Mouse (Mus musculus) layer of hippocampus, postnatal 36 days (tissue): ENCODE results near the gene Glmp. TPM values are rescaled to one million over a fixed set of nuclear protein-coding genes. Genes with fewer than 3 reads are reported as not detected.
"Not testable (repeated sequence)": the region's sequence is repeated elsewhere in the genome, so short reads cannot be mapped to it uniquely, and the experiment has no call there.

Experiments used
- DNase-seq, 2 experiments: peaks; one replicate each; pipeline ENCODE4 v3.0.0; 2022
- total RNA-seq, 2 experiments: library from RNA; stranded (reverse); gene quantifications; 2 replicates each; pipeline ENCODE4 v1.2.3; 2021

Glmp gene
- 10 to 100 TPM; 78.4 to 84.8 TPM for total RNA-seq

- peak; percentile 46 to 58 for DNase-seq
Measured at GRCm38 (mm10) chr3:88324951-88325405, at the start of gene Glmp. Gene Glmp, plus strand, starts transcription at chr3:88325023.

GRCm38 (mm10) chr3:88276121-88276520, 48.7 kb upstream of the Glmp start:
- DNase-seq = no peak

- peak; percentile 16 for DNase-seq
Measured at GRCm38 (mm10) chr3:88276529-88277143, 48.2 kb upstream of the Glmp start.

DNA sequence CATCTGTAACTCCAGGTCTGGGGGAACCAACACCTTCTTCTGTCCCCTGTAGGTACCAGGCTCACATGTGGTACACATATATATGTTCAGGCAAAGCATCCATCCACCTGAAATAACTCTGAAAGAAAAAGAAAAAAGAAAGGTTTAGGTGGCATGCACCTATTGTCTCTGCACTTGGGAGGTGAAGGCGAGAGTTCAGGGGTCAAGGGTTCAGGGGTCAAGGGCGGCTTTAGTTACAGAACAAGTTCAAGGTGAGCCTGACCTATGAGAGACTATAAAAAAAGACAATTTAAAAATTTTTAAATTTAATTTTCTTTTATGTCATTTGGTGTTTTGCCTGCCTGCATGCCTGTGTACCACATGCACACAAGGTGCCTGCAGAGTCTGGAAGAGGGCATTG, 44.8 kb upstream of the Glmp start:
- no peak for DNase-seq

DNA sequence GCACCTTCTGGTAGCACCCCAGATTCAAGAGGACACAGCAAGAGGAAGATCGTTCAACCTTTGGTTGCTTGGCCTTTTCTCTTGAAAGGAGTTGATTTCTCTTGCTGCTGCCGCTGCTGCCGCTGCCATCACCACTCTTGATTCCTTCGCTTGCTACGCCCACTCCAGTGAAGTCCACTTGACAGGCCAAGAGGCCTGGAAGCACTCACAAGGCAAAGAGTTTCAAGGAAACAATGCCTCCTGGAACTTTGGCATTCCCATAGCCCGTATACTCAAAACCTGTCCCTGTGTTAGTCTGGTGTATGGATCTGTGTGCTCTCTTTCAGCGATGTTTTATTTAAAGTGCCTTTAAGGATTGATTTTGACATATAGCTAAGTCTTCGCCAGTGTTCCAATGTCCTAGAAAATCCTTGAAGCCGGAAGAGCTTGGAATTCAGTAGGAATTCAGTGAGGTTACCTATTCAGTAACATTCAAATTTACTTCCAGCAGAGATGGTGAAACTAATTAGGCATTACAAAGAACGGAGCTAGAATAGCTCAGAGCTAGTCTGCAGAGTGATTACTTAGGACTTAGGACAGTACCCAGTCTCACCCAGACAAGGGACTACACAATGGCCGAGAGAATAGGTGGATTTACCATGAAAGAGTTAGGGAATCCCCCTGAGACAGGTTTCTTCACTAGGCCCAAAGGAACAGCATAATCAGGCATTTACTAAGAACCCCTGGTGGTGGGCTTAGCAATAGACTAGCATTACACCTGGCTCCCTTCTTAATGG, 43.5 kb upstream of the Glmp start:
- DNase-seq = not testable (repeated sequence)

DNA sequence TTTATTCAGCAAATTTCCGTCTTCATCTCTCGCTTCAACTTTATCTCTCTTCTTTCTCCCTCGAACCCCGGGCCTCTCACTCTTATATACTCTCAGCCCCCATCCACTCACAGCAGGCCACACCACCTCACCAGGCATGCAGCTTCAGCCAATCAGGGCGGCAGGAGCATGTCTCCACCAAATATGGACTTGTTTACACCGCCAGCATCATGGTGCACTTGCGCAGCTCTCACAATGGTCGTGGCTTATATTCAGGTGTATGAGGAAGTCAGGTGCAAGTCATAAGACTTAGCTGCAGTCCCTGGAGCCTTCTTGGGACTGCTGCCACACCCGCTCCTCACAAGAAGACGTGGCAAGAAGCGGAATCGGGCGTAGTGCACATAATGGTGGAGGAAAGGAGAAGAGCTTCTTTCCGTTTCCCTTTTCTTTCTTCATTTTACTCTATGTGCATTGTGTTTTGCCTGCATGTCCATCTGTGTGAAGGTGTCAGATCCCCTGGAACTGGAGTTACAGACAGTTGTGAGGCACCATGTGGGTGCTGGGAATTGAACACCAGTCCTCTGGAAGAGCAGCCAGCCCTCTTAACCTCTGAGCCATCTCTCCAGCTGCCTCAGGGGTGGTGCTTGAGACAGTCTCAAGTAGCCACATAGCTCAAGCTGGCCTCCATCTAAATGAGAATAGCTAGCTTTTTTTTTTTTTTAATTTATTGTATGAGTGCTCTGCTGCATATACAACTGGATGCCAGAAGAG, 39.8 kb upstream of the Glmp start:
- not testable (repeated sequence) for DNase-seq

GRCm38 (mm10) chr3:88285565-88285895, 39.3 kb upstream of the Glmp start:
- DNase-seq = not testable (repeated sequence)

DNA sequence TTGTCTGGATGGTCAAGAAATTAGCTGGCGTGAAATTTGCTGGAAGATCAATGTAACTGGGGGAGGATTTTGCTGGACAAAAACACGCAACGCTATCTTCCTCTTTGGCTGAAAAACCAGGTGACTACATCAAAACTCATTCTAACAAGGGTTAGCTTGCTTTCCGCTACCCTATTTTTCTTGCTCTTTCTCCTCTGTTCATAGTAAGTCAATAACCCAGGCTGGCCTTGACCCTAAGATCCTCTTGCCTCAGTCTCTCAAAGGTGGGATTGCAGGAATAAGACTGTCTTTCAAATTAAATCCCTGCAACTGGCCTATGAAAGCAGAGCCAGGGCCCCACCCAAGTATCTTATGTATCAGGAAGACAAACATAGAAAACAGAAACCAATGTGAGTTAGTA, 37.7 kb upstream of the Glmp start, which contains the start of gene Gm38392:
Gene Gm38392, minus strand, starts transcription at position 101 of the 400 bp plus-strand sequence.
- no peak for DNase-seq

GRCm38 (mm10) chr3:88288133-88288713, 36.6 kb upstream of the Glmp start:
- not testable (repeated sequence) for DNase-seq

- no peak for DNase-seq
Measured at GRCm38 (mm10) chr3:88291970-88292369, 32.9 kb upstream of the Glmp start.

GRCm38 (mm10) chr3:88295272-88295671, 29.6 kb upstream of the Glmp start:
- DNase-seq = not testable (repeated sequence)

DNA sequence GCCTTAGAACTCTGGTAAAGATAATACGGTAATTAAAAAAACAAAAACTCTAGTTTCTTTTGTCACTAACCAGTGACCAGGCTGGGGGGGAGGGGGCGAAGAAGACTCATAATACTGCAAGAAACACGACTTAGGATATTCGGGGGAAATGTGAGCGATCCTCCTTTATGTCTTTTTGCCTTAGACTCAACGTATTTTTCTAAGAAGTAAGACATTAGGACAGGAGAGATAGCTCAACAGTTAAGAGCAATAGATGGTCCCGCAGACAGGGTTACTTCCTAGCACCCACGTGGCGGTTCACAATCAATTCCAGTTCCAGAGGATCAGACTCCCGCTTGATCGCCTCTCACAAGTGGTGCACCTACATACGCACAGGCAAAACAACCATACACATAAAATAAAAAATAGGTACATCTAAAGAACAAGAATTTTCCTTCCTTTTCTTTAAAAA, 28.7 kb upstream of the Glmp start:
- no peak for DNase-seq

DNA sequence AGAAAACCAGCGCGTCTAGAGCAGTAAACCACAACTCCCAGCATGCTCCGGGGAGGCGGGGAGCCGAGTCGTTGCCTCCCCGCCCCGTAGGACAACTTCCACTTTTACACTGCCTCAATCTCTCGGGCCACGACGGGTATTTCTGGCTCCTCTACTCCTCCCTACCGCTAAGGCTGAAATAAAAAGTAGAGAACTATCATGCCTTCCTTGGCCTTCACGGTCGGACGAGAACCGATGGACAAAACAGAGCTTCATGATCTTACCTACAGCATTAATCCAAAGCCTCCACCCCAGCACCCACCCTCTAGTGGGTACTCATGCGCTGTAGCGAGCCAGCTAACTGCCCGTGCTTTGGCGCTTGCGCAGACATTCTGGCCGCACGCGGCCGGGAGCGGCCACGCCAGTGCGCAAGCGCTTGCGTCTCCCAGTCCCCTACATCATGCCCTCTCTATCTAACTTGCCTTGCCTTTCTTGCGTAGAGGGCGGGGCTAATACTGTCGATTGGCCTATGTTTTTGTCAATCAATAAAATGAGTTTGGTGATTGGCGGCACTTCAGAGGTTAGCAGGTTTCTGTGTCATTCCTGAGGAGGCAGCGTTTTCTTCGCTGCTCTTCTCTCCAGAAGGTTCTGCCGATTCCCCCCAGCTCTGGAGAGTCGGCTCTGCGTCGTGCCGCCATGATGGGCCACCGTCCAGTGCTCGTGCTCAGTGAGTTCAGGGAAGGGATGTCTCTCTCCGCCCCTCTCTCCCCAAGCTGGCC, 28.1 kb upstream of the Glmp start, which contains the start of the genes Tsacc and Cct3:
Gene Tsacc, minus strand, starts transcription at position 439 of the 758 bp plus-strand sequence.
Gene Cct3, plus strand, starts transcription at position 556 of the 758 bp plus-strand sequence.
- DNase-seq = peak; percentile 95

GRCm38 (mm10) chr3:88297321-88297851, 27.4 kb upstream of the Glmp start:
- no peak for DNase-seq

GRCm38 (mm10) chr3:88299172-88299571, 25.7 kb upstream of the Glmp start:
- no peak for DNase-seq

GRCm38 (mm10) chr3:88328956-88329355, 4.1 kb downstream of the Glmp start:
- DNase-seq = no peak

GRCm38 (mm10) chr3:88331282-88331681, 6.5 kb downstream of the Glmp start:
- no peak for DNase-seq

- no peak for DNase-seq
Measured at GRCm38 (mm10) chr3:88334029-88334658, 9.3 kb downstream of the Glmp start.

DNA sequence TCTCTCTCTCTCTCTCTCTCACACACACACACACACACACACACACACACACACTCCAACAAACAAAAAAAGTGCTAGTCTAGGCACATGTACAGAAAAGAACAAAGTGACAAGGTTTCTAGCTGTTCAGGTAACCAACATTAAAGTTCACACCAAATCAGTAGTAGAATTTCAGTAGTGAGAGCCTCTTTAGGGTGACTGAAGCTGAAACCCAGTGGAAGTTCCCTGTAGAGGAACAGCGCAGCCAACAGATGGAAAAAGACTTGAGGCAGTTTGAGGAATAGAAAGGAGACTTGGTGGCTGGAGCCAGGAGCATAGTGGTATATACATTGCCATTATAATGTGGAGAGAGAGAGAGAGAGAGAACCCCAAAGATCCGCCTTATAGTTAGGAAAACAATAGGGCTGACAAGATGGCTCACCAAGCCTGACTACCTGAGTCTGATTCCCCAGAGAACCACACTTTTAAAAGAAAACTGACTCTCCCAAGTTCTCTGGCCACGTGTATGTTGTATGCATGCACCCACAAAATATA, 10.1 kb downstream of the Glmp start:
- no peak for DNase-seq

- no peak for DNase-seq
Measured at GRCm38 (mm10) chr3:88335436-88336053, 10.7 kb downstream of the Glmp start.
